Mouse (Mus musculus) CH12F3 (cell line): ENCODE measurements around the gene Myo3b.

ENCODE experiments used
- in situ Hi-C: fragments of 300-500 bp; cut with MboI; formaldehyde crosslinking; loops from 2 replicates; pipeline ENCODE4 v1.14.3; 2020; ENCODE audit warnings: low sequenced_read_pairs

Myo3b gene

DNA sequence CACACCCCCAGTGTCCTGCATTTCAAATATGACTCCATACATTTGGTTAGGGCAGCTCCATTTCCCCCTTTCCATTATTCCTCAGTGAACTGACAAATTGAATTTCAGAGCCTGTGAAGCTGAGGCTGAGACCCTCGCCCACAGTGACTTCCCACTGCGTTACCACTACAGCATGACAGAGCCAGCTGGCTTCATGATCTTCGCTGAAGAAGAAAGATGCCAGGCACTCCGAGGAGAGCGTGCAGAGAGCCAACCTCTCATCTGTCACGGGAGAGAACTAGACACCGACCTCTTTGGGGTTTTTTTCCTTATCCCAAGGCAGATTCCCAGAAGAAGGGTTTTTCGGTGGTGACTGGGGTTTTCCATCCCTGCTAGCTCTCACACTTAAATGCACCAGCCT, 306.2 kb downstream of the Myo3b start:
- in situ Hi-C loops: no loop called here

DNA sequence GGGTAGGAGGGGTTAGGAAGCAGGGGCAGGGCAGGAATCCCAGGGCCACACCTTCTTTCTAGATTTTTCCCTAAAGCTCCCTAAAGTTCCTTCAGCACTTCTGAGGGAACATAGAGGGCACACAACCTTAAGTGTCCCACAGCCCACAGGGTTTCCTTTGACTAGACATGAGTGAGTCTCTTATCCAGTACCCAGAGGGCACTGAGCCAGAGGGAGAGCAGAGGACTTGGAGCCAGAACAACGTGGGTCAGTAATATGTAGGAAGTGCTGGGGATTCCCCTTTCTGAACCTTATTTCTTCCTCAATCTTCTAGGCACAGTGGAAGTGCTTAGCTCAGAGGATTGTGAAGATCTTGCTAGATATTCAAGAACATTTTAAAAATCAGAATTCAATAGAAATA, 308.6 kb downstream of the Myo3b start:
- in situ Hi-C loops: no loop called here

DNA sequence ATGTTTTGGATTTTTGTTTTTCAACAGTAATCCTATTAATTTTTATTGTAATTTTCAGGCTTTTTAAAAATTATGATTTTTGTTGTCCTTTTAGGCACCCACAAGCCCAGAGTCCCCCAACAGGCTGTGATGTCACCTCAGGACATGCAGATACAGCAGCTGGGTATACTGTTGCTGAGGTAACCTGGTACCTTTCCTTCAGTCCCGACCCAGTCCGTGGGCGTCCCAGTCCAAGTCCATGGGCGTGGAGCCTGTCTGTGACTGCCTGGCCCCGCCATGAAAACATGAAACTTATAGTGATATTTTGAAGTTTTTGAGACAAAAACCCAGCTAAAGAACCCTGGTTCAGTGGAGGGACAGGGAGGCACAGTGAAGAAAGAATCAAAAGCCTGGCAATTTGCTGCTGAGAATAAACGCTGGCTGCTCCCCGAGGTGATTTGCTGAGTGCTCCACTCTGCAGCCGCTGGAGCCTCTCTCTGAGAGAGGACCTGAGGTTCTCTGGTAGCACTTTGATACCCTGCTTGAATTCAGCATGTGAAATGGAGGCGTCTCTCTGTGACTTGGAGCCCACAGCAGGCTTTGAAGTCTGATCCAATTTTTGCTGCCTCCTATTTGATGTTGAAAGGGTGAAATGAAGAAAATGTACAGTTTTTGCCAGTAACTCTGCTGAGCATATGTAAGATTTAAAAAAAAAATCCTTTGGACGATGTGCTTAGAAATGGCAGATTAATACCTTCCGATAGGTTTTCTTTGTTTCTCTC, 310.0 kb downstream of the Myo3b start:
- in situ Hi-C loops: no loop called here

DNA sequence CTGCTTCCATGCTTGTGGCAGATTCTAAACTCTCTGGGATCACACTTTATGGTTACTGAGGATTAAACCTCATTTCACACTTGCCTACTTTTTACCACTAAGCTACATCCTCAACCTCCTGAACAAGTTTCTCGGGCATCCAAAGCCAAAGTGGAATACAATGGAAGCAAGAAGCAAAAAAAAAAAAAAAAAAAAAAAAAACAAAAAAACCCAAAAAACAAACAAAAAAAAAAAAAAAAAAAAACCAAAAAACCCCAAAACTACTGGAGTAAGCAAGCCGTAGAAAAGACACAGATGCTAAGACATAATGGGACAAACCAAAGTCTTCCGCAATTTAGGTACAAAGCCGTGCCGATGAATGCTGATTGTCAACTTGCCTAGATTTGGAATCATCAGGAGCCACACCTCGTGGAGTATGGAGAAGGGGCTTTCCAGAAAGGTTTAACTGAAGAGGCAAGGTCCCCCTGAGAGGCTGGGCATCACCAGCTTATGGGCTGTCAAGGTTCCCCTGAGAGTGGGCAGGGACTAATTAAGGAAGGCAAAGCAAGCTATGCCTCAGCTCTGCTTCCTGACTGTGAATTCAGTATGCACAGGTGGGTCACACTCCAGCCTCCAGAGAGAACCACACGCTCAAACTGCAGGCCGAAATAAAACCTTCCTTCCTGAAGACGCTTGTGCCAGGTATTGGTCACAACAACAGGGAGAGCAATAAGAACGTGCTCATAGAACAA, 313.7 kb downstream of the Myo3b start:
- in situ Hi-C loops: no loop called here

DNA sequence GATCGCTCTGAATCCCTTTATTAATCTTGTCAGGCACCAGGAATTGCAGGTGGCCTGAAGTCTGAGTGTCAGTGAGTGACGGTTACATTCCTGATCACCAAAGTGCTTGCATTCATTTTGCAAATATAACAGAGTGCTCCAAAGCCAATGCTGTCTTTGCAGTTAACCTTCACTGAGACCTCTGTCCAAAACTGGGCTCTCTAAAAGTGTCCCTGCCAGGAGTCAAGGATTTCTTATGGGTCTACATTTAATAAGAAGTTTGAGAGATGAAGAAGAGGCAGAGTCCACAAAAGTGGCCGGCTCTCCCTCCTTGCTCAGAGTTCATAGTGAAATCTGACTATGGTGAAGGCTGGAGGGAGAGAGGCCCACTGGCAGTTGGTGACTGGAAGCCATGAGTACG, 315.1 kb downstream of the Myo3b start:
- in situ Hi-C loops: no loop called here

DNA sequence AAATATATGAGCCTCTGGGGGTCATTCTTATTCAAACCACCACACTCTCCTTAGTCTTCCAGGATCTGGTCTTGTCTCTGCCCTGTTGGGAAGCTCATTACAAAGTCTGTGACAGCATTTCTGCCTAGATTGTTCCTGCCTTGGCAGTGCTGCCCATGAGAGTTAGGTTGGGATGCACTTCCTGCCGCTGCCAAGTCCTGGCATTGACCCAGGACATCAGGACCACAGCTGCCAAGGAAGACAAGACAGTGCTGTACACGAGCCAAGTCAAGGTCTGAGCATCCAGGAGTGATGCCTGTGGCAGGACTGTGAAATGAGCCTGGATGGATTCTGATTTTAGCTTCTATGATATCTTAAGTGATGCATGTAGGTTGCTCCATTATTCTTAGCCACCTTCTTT, 316.1 kb downstream of the Myo3b start:
- in situ Hi-C loops: no loop called here

DNA sequence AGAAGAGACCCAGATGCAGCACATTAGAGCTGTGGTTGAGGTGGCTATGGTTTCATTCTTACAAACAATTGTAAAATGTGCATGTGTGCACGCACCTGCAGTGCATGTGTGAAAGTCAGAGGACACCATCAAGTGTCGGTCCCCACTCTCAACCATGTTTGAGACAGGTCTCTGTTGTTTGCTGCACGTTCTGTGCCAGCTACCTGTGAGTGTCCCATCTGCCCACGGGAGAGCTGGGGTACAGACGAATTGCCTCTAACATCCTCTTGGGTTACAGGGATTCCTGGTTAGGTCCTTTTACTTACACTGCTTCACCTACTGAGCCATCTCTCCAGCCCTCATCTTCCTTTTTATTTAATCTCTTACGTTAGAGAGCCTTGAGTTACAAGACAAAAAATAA, 330.5 kb downstream of the Myo3b start:
- in situ Hi-C loops: no loop called here

DNA sequence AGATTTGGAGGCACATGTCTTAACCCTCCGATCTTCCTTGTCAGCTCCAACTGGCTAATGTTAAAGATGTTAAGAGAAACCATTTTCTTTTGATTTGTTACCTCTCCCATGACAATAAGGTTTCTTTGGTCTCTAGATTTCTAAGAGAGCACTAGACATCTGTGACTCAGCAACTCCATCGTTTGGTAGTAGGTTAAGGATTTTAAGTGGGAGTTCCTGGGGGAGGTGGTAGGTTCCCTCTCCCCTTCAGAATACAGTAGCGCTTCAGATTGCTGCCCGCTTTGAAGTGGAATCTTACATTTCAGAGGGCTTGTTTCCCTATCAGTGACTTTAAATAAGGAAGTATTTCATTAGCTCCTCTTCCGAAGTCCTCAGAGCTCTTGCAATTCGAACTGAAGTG, 340.4 kb downstream of the Myo3b start:
- in situ Hi-C loops: no loop called here

DNA sequence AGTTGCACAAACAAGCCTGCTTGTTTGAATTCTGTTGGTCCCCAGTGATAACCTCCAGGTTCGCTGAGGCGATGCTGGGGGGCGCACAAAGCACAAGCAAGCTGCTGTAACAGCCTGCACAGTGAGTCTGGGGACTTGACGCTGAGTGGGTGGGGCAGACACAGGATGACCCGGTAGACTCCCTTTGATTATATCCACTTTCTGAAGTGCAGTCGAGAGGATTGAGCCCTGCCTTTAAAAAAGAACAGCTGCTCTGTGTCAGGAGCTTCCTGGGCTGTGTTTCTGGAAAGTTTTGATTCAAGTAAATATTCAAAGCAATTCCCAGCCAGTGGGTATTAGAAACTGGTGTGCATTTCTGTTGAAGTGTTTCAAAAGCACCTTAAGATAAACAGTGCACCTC, 341.0 kb downstream of the Myo3b start:
- in situ Hi-C loops: no loop called here

DNA sequence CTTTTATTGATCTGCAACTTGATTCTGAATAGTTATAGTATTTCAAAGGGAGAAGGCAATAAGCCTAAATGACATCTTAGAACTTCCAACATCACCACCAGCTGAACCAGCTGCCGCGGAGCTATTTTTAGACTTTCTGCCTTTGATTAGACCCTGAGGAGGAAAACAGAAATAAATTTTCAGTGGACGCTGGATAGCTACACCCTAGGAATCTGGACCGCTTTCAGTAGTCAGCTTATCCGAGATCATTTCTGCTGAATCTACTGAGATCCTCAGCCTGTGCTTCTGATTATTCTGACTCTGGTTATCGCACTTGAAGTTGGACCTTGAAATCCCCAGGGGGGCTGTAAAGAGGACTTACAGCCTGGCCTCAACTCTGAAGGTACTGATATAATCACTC, 349.7 kb downstream of the Myo3b start:
- in situ Hi-C loops: no loop called here

DNA sequence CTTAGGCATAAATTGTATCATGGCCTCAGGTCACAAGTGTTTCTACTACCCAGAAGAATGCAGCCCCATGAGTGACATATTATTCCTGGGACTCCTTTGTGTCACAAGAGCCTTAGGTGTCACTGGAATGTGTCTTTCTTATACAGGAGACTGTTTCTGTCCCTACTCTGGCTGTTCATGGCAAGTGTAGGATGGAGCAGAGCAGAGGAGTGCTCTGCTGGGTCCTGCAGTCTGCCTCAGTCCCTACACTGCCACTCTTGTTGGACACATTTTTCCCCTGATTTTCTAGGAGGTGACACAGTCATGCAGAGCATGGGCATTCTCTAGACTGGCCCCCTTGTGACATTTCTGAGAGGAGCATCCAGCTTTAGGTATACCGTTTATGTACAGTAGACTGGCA, 350.2 kb downstream of the Myo3b start:
- in situ Hi-C loops: no loop called here

DNA sequence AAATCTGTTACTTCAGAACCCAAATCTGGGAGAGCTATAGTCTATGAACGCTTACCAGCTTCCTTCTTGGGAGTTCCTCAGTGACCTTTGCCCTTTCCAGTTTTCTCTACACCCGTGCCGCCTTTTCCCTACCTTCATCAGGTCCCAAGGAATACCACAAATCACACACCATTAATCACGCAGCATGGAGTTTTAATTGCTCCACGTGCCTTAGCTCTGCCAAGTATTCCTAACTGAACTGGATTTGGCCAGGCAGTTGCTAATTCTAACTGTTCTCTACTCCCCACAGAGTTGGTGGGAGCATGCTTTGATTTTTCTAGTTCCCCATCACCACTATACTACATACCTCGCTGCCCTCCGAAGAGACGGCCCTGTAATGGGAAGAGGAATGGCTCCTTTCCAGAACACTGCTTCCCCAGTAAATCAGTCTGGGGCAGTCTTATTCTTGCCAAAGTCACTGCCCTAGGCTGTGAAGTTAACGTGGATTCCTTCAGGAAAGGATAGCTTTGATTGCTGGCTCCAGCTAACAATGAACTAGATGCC, 358.9 kb downstream of the Myo3b start:
- in situ Hi-C loops: no loop called here

DNA sequence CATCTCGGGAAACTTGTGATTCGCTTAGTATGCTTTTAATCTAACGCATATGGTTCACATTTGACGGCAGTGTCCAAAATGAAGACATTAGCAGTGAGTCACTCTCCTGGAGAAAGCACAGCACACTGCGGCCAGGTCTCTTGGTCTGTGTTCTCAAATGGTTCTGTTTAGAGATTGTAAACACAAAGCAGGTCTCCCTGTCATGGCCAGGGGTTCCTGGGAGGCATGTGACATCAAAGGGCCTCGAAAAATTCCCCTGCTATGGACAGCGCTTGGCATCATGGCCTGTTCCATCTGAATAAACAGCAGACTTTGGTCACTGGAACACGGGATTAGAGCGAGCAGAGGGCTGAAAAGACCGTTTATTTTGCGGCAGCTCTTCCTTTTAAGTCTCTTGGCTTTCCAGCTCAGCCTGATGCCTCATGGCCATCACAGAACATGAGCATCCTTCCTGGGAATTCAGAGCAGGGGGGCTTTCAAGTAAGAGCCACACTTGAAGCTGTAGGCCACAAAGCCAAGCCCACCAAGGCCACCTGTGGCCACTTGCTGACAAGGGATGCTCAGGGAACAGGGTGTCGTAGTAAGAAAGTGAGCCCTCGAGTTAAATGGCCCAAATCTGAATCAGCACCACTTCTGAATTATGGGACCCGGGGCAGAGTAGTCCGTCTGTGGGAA, 360.7 kb downstream of the Myo3b start:
- in situ Hi-C loops: no loop called here

DNA sequence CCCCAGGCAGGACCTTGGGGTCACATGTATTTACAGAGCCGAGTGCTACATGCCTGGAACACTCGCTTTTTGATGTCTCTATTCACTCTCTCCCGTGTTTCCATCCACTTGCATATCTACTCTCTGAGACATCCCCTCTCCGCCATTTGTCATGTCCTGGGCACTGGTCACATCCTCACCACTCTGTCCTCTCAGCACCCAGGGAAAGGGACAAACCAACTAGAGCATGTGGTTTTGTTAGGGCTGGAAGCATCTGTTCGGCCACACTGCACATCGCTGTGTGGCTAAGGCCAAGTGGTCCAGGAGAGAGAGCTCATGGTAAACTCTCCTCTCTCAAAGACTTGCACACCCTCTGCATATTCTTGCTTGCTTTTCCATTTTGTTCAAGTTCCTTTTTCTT, 361.4 kb downstream of the Myo3b start:
- in situ Hi-C loops: no loop called here

DNA sequence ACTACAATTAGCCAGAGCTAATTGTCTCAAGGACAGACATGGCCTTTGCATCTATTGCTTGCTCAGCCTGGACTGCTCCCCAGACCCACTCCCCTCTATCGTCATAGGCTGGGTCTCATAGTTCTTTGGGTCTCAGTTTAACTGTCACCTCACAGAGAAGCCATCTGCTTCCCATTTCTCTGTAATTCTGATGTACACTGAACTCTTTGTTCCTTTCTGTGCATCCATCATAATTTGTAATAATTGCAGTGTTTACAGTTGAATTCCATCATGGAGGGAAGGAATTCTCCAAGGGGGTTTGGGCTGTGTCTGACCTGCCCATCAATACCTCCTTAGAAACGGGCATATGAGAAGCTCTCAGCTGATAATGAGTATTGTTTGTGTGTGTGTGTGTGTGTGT, 365.4 kb downstream of the Myo3b start:
- in situ Hi-C loops: no loop called here

DNA sequence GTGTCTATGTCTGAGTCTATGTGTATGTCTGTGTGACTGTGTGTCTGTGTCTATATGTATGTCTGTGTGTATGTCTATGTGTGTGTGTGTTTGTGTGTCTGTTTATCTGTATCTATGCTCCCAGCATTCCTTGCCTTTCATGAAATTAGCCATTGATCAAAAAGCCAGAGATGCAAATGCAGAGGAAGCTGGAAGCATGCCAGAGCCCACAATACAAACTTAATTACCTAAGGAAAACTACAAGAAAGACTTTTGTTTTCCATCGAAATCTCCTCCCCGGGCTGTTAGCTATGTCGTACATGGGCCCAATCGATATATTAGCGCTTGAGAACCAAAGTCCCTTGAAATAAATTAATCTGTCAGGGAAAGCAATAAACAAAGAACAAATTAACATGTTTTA, 367.9 kb downstream of the Myo3b start:
- in situ Hi-C loops: no loop called here

DNA sequence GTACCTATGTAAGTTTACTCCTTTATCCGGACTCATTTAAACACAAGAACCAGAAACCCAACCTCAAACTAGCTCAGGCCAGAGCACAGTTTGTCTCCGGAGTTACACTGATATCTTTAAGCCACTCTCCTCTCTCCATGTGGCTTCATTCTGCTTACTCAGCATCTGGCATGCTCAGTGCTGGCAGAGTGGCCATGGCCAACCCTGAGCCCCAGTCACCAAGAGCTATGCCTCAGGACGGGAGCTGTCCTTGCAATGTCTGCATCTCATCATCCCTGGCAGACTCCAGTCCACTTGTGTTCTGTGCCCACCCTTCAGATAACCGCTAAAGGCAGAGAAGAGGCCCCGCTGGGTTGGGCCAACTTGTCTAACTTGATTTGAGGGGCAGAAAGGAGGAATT, 368.8 kb downstream of the Myo3b start:
- in situ Hi-C loops: no loop called here

DNA sequence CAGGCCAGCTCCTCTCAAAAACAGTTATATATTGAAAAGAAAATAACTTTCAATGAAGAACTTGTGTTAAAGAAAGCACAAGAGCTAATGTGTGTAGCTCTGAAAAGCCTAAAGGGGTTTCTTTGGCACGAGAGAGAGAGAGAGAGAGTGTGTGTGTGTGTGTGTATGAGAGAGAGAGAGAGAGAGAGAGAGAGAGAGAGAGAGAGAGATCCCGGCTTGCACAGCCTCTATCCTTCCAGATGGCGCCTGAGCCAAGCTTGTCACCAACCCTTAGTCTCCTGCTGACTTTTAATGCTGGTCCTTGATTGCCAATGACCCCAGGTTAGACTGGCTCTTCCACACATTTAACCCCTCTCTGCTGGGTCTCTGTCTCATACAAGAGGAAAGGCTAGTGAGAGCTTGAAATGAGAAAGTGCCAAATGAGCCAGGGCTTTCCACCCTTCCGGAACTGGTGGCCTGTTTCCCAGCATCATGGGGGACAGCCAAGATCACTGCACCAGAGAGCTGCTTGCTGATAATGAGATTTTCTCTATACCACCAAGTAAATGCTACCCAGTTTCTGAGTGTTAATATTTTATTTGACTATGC, 371.5 kb downstream of the Myo3b start:
- in situ Hi-C loops: no loop called here

DNA sequence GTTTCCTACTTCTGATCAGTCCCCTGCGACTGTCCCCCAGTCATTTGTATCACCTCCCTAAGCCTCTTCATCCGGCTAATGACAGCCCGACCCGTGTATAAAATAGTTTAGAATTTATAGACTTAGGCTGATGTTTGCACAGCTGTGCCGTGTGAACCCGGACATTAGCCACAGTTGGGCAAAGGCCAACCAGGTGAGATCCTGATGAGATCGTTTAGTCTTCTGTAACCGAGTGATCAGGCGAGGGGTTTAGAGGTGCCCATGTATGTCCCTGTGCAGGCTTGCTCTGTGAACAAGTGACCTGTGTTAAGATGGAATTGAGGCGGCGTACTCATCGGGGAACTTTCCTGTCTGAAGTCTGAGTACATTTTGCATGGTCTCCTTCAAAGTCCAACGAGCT, 373.4 kb downstream of the Myo3b start:
- in situ Hi-C loops: no loop called here

DNA sequence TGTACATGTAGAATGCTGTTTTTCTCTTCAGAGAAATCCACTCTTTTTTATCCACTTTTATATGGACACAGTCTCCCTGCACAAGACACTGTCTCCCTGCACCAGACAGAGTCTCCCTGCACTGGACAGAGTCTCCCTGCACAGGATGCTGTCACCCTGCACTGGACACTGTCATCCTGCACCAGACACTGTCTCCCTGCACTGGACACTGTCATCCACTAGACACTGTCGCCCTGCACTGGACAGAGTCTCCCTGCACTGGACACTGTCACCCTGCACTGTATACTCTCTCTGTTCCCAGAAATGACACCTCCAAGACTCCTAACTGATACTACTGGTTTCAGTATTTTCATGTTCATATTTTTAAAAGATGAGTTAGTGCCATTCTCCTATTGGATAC, 375.5 kb downstream of the Myo3b start:
- in situ Hi-C loops: no loop called here

DNA sequence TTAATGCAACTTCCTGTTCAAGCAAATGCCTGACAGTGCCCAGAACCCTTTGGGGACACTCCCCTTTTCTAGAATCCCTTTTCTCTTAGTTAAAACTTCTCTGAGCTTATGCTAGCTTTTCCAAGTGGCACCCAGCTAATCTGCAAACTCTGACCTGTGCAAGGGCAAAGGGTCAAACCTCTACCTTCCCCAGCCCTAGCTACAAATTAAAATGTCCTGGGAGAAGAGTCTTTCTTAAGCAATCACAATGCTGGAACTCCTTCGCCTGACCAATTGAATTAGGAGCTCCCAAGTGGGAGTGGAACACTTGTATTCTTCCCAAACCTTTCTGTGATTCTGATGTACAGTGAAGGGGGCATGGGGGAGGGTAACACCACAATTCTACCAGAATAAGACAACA, 376.6 kb downstream of the Myo3b start:
- in situ Hi-C loops: no loop called here
